Mouse (Mus musculus) hematopoietic stem cell, adult 5-6 weeks (primary cell): ENCODE data around the gene Synrg. TPM values are rescaled to one million over a fixed set of nuclear protein-coding genes. Genes with fewer than 3 reads are reported as not detected.

ENCODE experiments used
- ATAC-seq, 2 experiments: fragments of 125-278 bp in 1 of 2; replicated peaks in 1 of 2; 2 replicates each; pipeline ENCODE4 v1.8.0; 2016 to 2017; ENCODE audit warnings: inconsistent platforms in 2 of 2, mild to moderate bottlenecking in 2 of 2, moderate number of reproducible peaks in 2 of 2, low read depth in 1 of 2, moderate TSS enrichment in 1 of 2; ENCODE audit not compliant: low FRiP score in 2 of 2, poor library complexity in 2 of 2, severe bottlenecking in 2 of 2, insufficient read depth in 1 of 2, low TSS enrichment in 1 of 2
- total RNA-seq: library from RNA; stranded (forward); fragments of 172-1452, 232-1000 nt; gene quantifications from 2 replicates; pipeline ENCODE4 v1.2.3, GENCODE M21; 2017

Synrg gene
- total RNA-seq, 1 experiment from 2014 or later = 18.2 TPM

- no peak for ATAC-seq
These were observed 52.0 kb downstream of the Synrg start for GRCm38 (mm10) chr11:84016147-84016809.

- ATAC-seq = no peak
These were observed 52.7 kb downstream of the Synrg start for GRCm38 (mm10) chr11:84016810-84017508.

GRCm38 (mm10) chr11:84027231-84027630 is 63.0 kb downstream of the Synrg start:
- ATAC-seq = no peak

GRCm38 (mm10) chr11:84028271-84029028 is 64.2 kb downstream of the Synrg start:
- no peak for ATAC-seq

GRCm38 (mm10) chr11:84031971-84032370 is 67.7 kb downstream of the Synrg start:
- peak in 1 of 2 experiments; percentile 29; a peak in 1 of 4 replicates for ATAC-seq

- no peak; a peak in 1 of 4 replicates for ATAC-seq
These were observed 68.3 kb downstream of the Synrg start for GRCm38 (mm10) chr11:84032559-84032958.

GRCm38 (mm10) chr11:84033671-84034070 is 69.4 kb downstream of the Synrg start:
- no peak for ATAC-seq

- no peak for ATAC-seq
These were observed 76.4 kb downstream of the Synrg start for GRCm38 (mm10) chr11:84040621-84041020.

GRCm38 (mm10) chr11:84042808-84043762 is 78.9 kb downstream of the Synrg start:
- no peak for ATAC-seq

- no peak for ATAC-seq
These were observed 80.8 kb downstream of the Synrg start for GRCm38 (mm10) chr11:84044988-84045387.

GRCm38 (mm10) chr11:84047270-84047669 is 83.0 kb downstream of the Synrg start:
- no peak for ATAC-seq

- ATAC-seq = no peak
These were observed 84.2 kb downstream of the Synrg start for GRCm38 (mm10) chr11:84048411-84048810.

GRCm38 (mm10) chr11:84053055-84053454 is 88.8 kb downstream of the Synrg start:
- no peak for ATAC-seq

- ATAC-seq = no peak
These were observed 89.4 kb downstream of the Synrg start for GRCm38 (mm10) chr11:84053524-84054163.

- no peak for ATAC-seq
These were observed 93.2 kb downstream of the Synrg start for GRCm38 (mm10) chr11:84057418-84057817.

- ATAC-seq = no peak
These were observed 95.6 kb downstream of the Synrg start for GRCm38 (mm10) chr11:84059784-84060183.

GRCm38 (mm10) chr11:84060635-84061034 is 96.4 kb downstream of the Synrg start:
- ATAC-seq = no peak
